Mouse (Mus musculus): Measurements from ENCODE around the gene Chd3. TPM values are rescaled to one million over a fixed set of nuclear protein-coding genes. Genes with fewer than 3 reads are reported as not detected.
A peak's percentile ranks its signal among the peaks of the same experiment; 100 is the strongest.

Gene Chd3
- polyA plus RNA-seq, 2 experiments = 97.8 to 425 TPM

- no peaks in the 10 kb centered on the region for H3K27me3 ChIP-seq (ENCODE audit: control insufficient read depth, insufficient read depth, low read length)
- peak overlapping the region; percentile 81 for H3K9ac ChIP-seq (ENCODE audit: low read depth, low read length, severe bottlenecking)
- H3K4me1 ChIP-seq (ENCODE audit: control insufficient read depth, insufficient read depth, low read length) = peaks cover 33% of the 10 kb centered on the region
- ATAC-seq (ENCODE audit: low FRiP score, low read depth) (peak; percentile 67), DNase-seq (ENCODE audit: low spot score) (peak; percentile 85)
- H3K36me3 ChIP-seq (ENCODE audit: control insufficient read depth, insufficient read depth, low read length) = peaks cover 59% of the 10 kb centered on the region
- 0 out of 2 replicates have a peak, but pooled peaks have one; percentile 14 for TF ChIP-seq POLR2A (IDR thresholded peaks at IDR 0.05; ENCODE audit: borderline replicate concordance, extremely low read depth, insufficient read depth, insufficient read length)
- H3K9me3 ChIP-seq (ENCODE audit: control insufficient read depth, low read length) = no peaks in the 10 kb centered on the region
- WGBS = under 1% methylated on average over 34 of the region's 46 CpGs
- peak overlapping the region; percentile 92 for H3K27ac ChIP-seq (replicated peaks; ENCODE audit: low read depth, low read length)
- H3K4me3 ChIP-seq (replicated peaks; ENCODE audit: low read length) = peak overlapping the region; percentile 76
- peak overlapping the region; percentile 81 for H3K4me2 ChIP-seq (replicated peaks; ENCODE audit: low read depth, low read length, severe bottlenecking)
Measured at GRCm38 (mm10) chr11:69409378-69410044, 40.3 kb upstream of the Chd3 start.

GRCm38 (mm10) chr11:69408541-69409377, 39.6 kb upstream of the Chd3 start:
- WGBS = 3% methylated on average over 33 of the region's 33 CpGs

GRCm38 (mm10) chr11:69407724-69408004, 38.5 kb upstream of the Chd3 start:
- Histone ChIP-seq H3K27me3 (ENCODE audit: control insufficient read depth, insufficient read depth, low read length) (no peaks in the 10 kb centered on the region), H3K36me3 (ENCODE audit: control insufficient read depth, insufficient read depth, low read length) (peaks cover 68% of the 10 kb centered on the region), H3K4me3 (replicated peaks; ENCODE audit: low read length) (no peak overlapping the region), H3K4me1 (ENCODE audit: control insufficient read depth, insufficient read depth, low read length) (peaks cover 15% of the 10 kb centered on the region), H3K9ac (ENCODE audit: low read depth, low read length, severe bottlenecking) (0 out of 2 replicates have a peak overlapping the region, but pooled peaks have one; percentile 81), H3K27ac (replicated peaks; ENCODE audit: low read depth, low read length) (no peak overlapping the region), H3K4me2 (replicated peaks; ENCODE audit: low read depth, low read length, severe bottlenecking) (no peak overlapping the region), H3K9me3 (ENCODE audit: control insufficient read depth, low read length) (no peaks in the 10 kb centered on the region)
- DNase-seq (ENCODE audit: low spot score) (no peak), ATAC-seq (ENCODE audit: low FRiP score, low read depth) (no peak)
- TF ChIP-seq POLR2A (IDR thresholded peaks at IDR 0.05; ENCODE audit: borderline replicate concordance, extremely low read depth, insufficient read depth, insufficient read length) = no peak
- 84% methylated on average over 4 of the region's 4 CpGs for WGBS

More at GRCm38 (mm10) chr11:69408541-69409377, 39.6 kb upstream of the Chd3 start:
- Histone ChIP-seq H3K9me3 (ENCODE audit: control insufficient read depth, low read length) (no peaks in the 10 kb centered on the region), H3K4me1 (ENCODE audit: control insufficient read depth, insufficient read depth, low read length) (peaks cover 26% of the 10 kb centered on the region), H3K4me3 (replicated peaks; ENCODE audit: low read length) (peak overlapping the region; percentile 76), H3K27ac (replicated peaks; ENCODE audit: low read depth, low read length) (peak overlapping the region; percentile 92), H3K36me3 (ENCODE audit: control insufficient read depth, insufficient read depth, low read length) (peaks cover 66% of the 10 kb centered on the region), H3K9ac (ENCODE audit: low read depth, low read length, severe bottlenecking) (peak overlapping the region; percentile 81), H3K4me2 (replicated peaks; ENCODE audit: low read depth, low read length, severe bottlenecking) (peak overlapping the region; percentile 81), H3K27me3 (ENCODE audit: control insufficient read depth, insufficient read depth, low read length) (no peaks in the 10 kb centered on the region)
- ATAC-seq (ENCODE audit: low FRiP score, low read depth) (peak; percentile 70), DNase-seq (ENCODE audit: low spot score) (peak; percentile 93)
- TF ChIP-seq POLR2A (IDR thresholded peaks at IDR 0.05; ENCODE audit: borderline replicate concordance, extremely low read depth, insufficient read depth, insufficient read length) = no peak

GRCm38 (mm10) chr11:69406867-69407723, 37.9 kb upstream of the Chd3 start:
- H3K27ac ChIP-seq (replicated peaks; ENCODE audit: low read depth, low read length) = no peak overlapping the region
- no peak for ATAC-seq (ENCODE audit: low FRiP score, low read depth)
- TF ChIP-seq POLR2A (IDR thresholded peaks at IDR 0.05; ENCODE audit: borderline replicate concordance, extremely low read depth, insufficient read depth, insufficient read length) = no peak
- H3K9ac ChIP-seq (ENCODE audit: low read depth, low read length, severe bottlenecking) = no peak overlapping the region
- 88% methylated on average over 16 of the region's 16 CpGs for WGBS
- H3K4me3 ChIP-seq (replicated peaks; ENCODE audit: low read length) = no peak overlapping the region
- H3K4me2 ChIP-seq (replicated peaks; ENCODE audit: low read depth, low read length, severe bottlenecking) = no peak overlapping the region
- DNase-seq (ENCODE audit: low spot score) = no peak
- peaks cover 9% of the 10 kb centered on the region for H3K4me1 ChIP-seq (ENCODE audit: control insufficient read depth, insufficient read depth, low read length)
- no peaks in the 10 kb centered on the region for H3K27me3 ChIP-seq (ENCODE audit: control insufficient read depth, insufficient read depth, low read length)
- H3K9me3 ChIP-seq (ENCODE audit: control insufficient read depth, low read length) = no peaks in the 10 kb centered on the region
- peaks cover 67% of the 10 kb centered on the region for H3K36me3 ChIP-seq (ENCODE audit: control insufficient read depth, insufficient read depth, low read length)

GRCm38 (mm10) chr11:69406282-69406681, 37.1 kb upstream of the Chd3 start:
- no peak for DNase-seq (ENCODE audit: low spot score)
- Histone ChIP-seq H3K9ac (ENCODE audit: low read depth, low read length, severe bottlenecking) (no peak overlapping the region), H3K9me3 (ENCODE audit: control insufficient read depth, low read length) (no peaks in the 10 kb centered on the region), H3K4me2 (replicated peaks; ENCODE audit: low read depth, low read length, severe bottlenecking) (no peak overlapping the region), H3K4me1 (ENCODE audit: control insufficient read depth, insufficient read depth, low read length) (peaks cover 3% of the 10 kb centered on the region; the same call in 1 of the 2 replicates), H3K4me3 (replicated peaks; ENCODE audit: low read length) (no peak overlapping the region), H3K36me3 (ENCODE audit: control insufficient read depth, insufficient read depth, low read length) (peaks cover 70% of the 10 kb centered on the region), H3K27ac (replicated peaks; ENCODE audit: low read depth, low read length) (no peak overlapping the region), H3K27me3 (ENCODE audit: control insufficient read depth, insufficient read depth, low read length) (no peaks in the 10 kb centered on the region)
- no peak for TF ChIP-seq POLR2A (IDR thresholded peaks at IDR 0.05; ENCODE audit: borderline replicate concordance, extremely low read depth, insufficient read depth, insufficient read length)
- 89% methylated on average over 19 of the region's 19 CpGs for WGBS
- ATAC-seq (ENCODE audit: low FRiP score, low read depth) = no peak
